In genomic region chr9:75437653-75438385, GRCm38 (mm10) we compare ENCODE assay signal across 8 mouse cellular contexts. TPM values are rescaled to one million over a fixed set of nuclear protein-coding genes. Genes with fewer than 3 reads are reported as not detected.
DNase-seq lines count a peak whose midpoint lies in the region; ATAC-seq and TF ChIP-seq lines count a peak whose summit lies in the region.

No protein-coding gene starts in this region.

- peak; percentile 26; the same call in 1 of the 2 replicates for TF ChIP-seq CTCF in brain, embryonic 14.5 days (IDR thresholded peaks at IDR 0.05; ENCODE audit: borderline replicate concordance, extremely low read depth, insufficient read depth, insufficient read length)

- peak; percentile 44 to 49 for DNase-seq in cerebellum, adult 18-20 months
- peak; percentile 21 to 64 for DNase-seq in left cerebral cortex, postnatal 14 days (ENCODE audit: low spot score in 2 of 2)
- no peak for DNase-seq in left cerebral cortex, adult 11 months (ENCODE audit: low spot score)
- DNase-seq in brain, embryonic 14.5 days (ENCODE audit: low read depth), result peak; percentile 48
- peak; percentile 51 for DNase-seq in lung, postnatal 25 days (ENCODE audit: low spot score)
- no peak for DNase-seq in yolk sac, embryonic 10.5 days (ENCODE audit: low spot score)
- no peak for DNase-seq in right cerebral cortex, postnatal 36 days (ENCODE audit: low spot score in 2 of 2)

- no peak for TF ChIP-seq POLR2A in brain, embryonic 14.5 days (IDR thresholded peaks at IDR 0.05; ENCODE audit: borderline replicate concordance, extremely low read depth, insufficient read depth, insufficient read length, poor library complexity, severe bottlenecking)

- intact Hi-C loops in left cerebral cortex, postnatal 14 days (cut with DNase I), result loop anchor here (10.0 kb wide), 1 partner anchor 383 kb away; no protein-coding TSS in a partner anchor

- no peak for ATAC-seq in cerebellum, adult (ENCODE audit: insufficient number of reproducible peaks, low FRiP score, low TSS enrichment)

RNA-seq across cellular contexts. Expression of gene Leo1, which starts 3.5 kb away (rescaled TPM):
- total RNA-seq in left cerebral cortex, postnatal 14 days (2021), result 10 to 100 TPM; 27.9 to 29.4 TPM
- polyA plus RNA-seq in brain, embryonic 14.5 days (2012; rRNA removed), result 11.7 and 24.0 TPM in 2 replicates

RNA-seq across cellular contexts. Expression of gene Mapk6, which starts 28.0 kb away (rescaled TPM):
- total RNA-seq in left cerebral cortex, postnatal 14 days (2021), result 10 to 100 TPM; 74.9 to 87.9 TPM
- 69.1 and 117 TPM in 2 replicates for polyA plus RNA-seq in brain, embryonic 14.5 days (2012; rRNA removed)

Comparison
In these comparisons a context has a peak if more than half of its experiments do, and no peak if none do; other contexts are left out.
1. DNase-seq: peak in cerebellum, adult 18-20 months (2 of 2), left cerebral cortex, postnatal 14 days (2 of 2), brain, embryonic 14.5 days (single experiment) and lung, postnatal 25 days (single experiment); none in left cerebral cortex, adult 11 months (single experiment), yolk sac, embryonic 10.5 days (single experiment) and right cerebral cortex, postnatal 36 days (0 of 2).